Mouse (Mus musculus): ENCODE measurements around the gene Olfr1450.

GRCm38 (mm10) chr19:12949958-12950357 is at the start of gene Olfr1450:
- TF ChIP-seq POLR2A (IDR thresholded peaks at IDR 0.05; ENCODE audit: extremely low read depth, insufficient read depth, low read length) (no peak), CTCF (IDR thresholded peaks at IDR 0.05; ENCODE audit: low read depth, low read length) (no peak)
